Mouse (Mus musculus) heart, postnatal 0 days (tissue): ENCODE measurements around the gene Evi5.

ENCODE experiments used
- CTCF ChIP-seq: IDR thresholded peaks from 2 replicates; pipeline ENCODE4 v1.5.1; 2016; ENCODE audit warnings: antibody characterized with exemption, control low read depth, low read depth
- EP300 ChIP-seq: IDR thresholded peaks from 2 replicates; pipeline ENCODE4 v1.6.1; 2016; ENCODE audit warnings: antibody characterized with exemption, low read depth

DNA sequence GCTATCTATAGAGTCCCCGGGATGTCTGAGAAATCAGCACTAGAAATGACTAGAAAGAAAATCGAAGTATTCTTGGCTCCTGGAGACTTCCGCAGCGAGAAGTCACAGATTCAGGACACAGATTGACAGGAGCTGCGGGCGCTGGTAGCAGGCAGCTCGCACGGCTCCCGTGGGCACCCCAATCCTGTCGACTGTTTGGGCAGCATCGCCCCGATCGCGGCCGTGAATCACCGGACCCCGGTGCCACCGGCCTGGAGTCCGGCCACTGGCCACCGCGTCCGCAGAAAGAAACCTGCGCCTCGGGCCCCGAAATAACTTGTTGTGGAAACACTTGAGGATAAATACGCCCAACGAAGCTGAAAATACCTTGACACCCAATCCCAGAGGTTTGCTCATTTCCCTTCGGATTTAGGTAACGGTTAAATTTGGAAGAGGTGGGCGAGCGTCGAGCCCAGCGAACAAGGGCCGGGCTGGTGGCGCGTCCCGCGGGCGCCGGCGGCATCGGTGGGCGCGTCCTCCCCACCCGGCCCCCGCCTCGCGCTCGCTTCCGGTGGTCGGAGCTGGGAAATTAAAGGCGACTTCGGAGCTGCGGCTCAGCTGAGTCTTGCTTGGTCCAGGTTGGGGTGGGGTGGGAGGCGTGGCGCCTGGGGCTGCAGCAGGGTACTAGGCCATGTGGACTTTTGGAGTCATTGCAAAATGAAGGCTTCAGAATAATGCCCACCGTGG is 148.5 kb downstream of the Evi5 start:
- TF ChIP-seq CTCF: no peak
- TF ChIP-seq EP300: no peak
